Mouse (Mus musculus): Measurements from ENCODE around the gene Pdss2.
"Not testable (repeated sequence)": the region's sequence is repeated elsewhere in the genome, so short reads cannot be mapped to it uniquely, and the experiment has no call there.

Gene Pdss2

GRCm38 (mm10) chr10:43373035-43373434, 151.7 kb downstream of the Pdss2 start:
- DNase-seq (ENCODE audit: low read depth, low spot score), result no peak

GRCm38 (mm10) chr10:43373666-43374065, 152.4 kb downstream of the Pdss2 start:
- no peak for DNase-seq (ENCODE audit: low read depth, low spot score)

- DNase-seq (ENCODE audit: low read depth, low spot score), result no peak
Measured at GRCm38 (mm10) chr10:43375286-43375685, 154.0 kb downstream of the Pdss2 start.

GRCm38 (mm10) chr10:43376749-43377148, 155.5 kb downstream of the Pdss2 start:
- DNase-seq (ENCODE audit: low read depth, low spot score), result no peak

- peak; percentile 73 for DNase-seq (ENCODE audit: low read depth, low spot score)
Measured at GRCm38 (mm10) chr10:43378279-43378678, 157.0 kb downstream of the Pdss2 start.

- DNase-seq (ENCODE audit: low read depth, low spot score), result no peak
Measured at GRCm38 (mm10) chr10:43378732-43379644, 157.7 kb downstream of the Pdss2 start.

- DNase-seq (ENCODE audit: low read depth, low spot score), result no peak
Measured at GRCm38 (mm10) chr10:43382660-43383059, 161.4 kb downstream of the Pdss2 start.

- no peak for DNase-seq (ENCODE audit: low read depth, low spot score)
Measured at GRCm38 (mm10) chr10:43384623-43385022, 163.3 kb downstream of the Pdss2 start.

- DNase-seq (ENCODE audit: low read depth, low spot score), result no peak
Measured at GRCm38 (mm10) chr10:43392921-43393320, 171.6 kb downstream of the Pdss2 start.

- no peak for DNase-seq (ENCODE audit: low read depth, low spot score)
Measured at GRCm38 (mm10) chr10:43393818-43394217, 172.5 kb downstream of the Pdss2 start.

GRCm38 (mm10) chr10:43395824-43396223, 174.5 kb downstream of the Pdss2 start:
- no peak for DNase-seq (ENCODE audit: low read depth, low spot score)

- DNase-seq (ENCODE audit: low read depth, low spot score), result no peak
Measured at GRCm38 (mm10) chr10:43399596-43400316, 178.5 kb downstream of the Pdss2 start.

- DNase-seq (ENCODE audit: low read depth, low spot score), result no peak
Measured at GRCm38 (mm10) chr10:43406107-43406506, 184.8 kb downstream of the Pdss2 start.

- no peak for DNase-seq (ENCODE audit: low read depth, low spot score)
Measured at GRCm38 (mm10) chr10:43406885-43407284, 185.6 kb downstream of the Pdss2 start.

GRCm38 (mm10) chr10:43409506-43410230, 188.4 kb downstream of the Pdss2 start:
- DNase-seq (ENCODE audit: low read depth, low spot score), result no peak

GRCm38 (mm10) chr10:43411164-43411563, 189.9 kb downstream of the Pdss2 start:
- not testable (repeated sequence) for DNase-seq (ENCODE audit: low read depth, low spot score)

- DNase-seq (ENCODE audit: low read depth, low spot score), result no peak
Measured at GRCm38 (mm10) chr10:43417346-43417745, 196.1 kb downstream of the Pdss2 start.

GRCm38 (mm10) chr10:43420660-43421413, 199.6 kb downstream of the Pdss2 start:
- no peak for DNase-seq (ENCODE audit: low read depth, low spot score)

- no peak for DNase-seq (ENCODE audit: low read depth, low spot score)
Measured at GRCm38 (mm10) chr10:43422061-43422770, 200.9 kb downstream of the Pdss2 start.

GRCm38 (mm10) chr10:43424545-43424944, 203.3 kb downstream of the Pdss2 start:
- no peak for DNase-seq (ENCODE audit: low read depth, low spot score)

GRCm38 (mm10) chr10:43430606-43431005, 209.3 kb downstream of the Pdss2 start:
- no peak for DNase-seq (ENCODE audit: low read depth, low spot score)

Data from CD4-positive, CD25-positive, alpha-beta regulatory T cell, adult 2 months (primary cell).